Mouse (Mus musculus) bone marrow, adult 2 months (tissue): ENCODE results near the gene Ttc16. TPM values are rescaled to one million over a fixed set of nuclear protein-coding genes. Genes with fewer than 3 reads are reported as not detected.

Source experiments
- H3K27ac ChIP-seq: fragments of 200-500 bp; 2 replicates; pipeline ENCODE4 v1.5.1; 2012; ENCODE audit warnings: low read depth, mild to moderate bottlenecking, control low read depth, inconsistent platforms, low read length; ENCODE audit not compliant: control insufficient read depth, poor library complexity, insufficient read depth
- H3K4me1 ChIP-seq: fragments of 200-500 bp; 2 replicates; pipeline ENCODE4 v1.6.1; 2011; ENCODE audit warnings: low read length; ENCODE audit not compliant: control insufficient read depth, insufficient read depth
- H3K4me3 ChIP-seq: fragments of 200-500 bp; replicated peaks from 2 replicates; pipeline ENCODE3; 2011; ENCODE audit warnings: mild to moderate bottlenecking, low read depth, low read length, control low read depth; ENCODE audit not compliant: control insufficient read depth
- CTCF ChIP-seq: fragments of 200-500 bp; IDR thresholded peaks from 2 replicates; pipeline ENCODE4 v1.5.1; 2011; ENCODE audit warnings: low read length, control low read depth; ENCODE audit not compliant: control insufficient read depth, insufficient read depth
- POLR2A ChIP-seq: fragments of 200-500 bp; IDR thresholded peaks from 2 replicates; pipeline ENCODE4 v1.6.1; 2011; ENCODE audit warnings: low read depth, mild to moderate bottlenecking, control low read depth, low read length, borderline replicate concordance; ENCODE audit not compliant: control insufficient read depth
- WGBS: fragments of 180-500 bp; shearing (Covaris S2); methylation state at CpG from one replicate; pipeline ENCODE4 v1.1.7; 2018; 5-methylcytosine and 5-hydroxymethylcytosine counted together
- polyA plus RNA-seq: library from polyadenylated mRNA; stranded (reverse); fragments of >200 nt; gene quantifications from 2 replicates; pipeline ENCODE4 v1.2.4, GENCODE M21; 2011; ENCODE audit warnings: low replicate concordance; ENCODE audit not compliant: missing spikeins, insufficient read depth, insufficient read length

The Ttc16 gene
- polyA plus RNA-seq, 1 experiment, result 1.5 TPM

DNA sequence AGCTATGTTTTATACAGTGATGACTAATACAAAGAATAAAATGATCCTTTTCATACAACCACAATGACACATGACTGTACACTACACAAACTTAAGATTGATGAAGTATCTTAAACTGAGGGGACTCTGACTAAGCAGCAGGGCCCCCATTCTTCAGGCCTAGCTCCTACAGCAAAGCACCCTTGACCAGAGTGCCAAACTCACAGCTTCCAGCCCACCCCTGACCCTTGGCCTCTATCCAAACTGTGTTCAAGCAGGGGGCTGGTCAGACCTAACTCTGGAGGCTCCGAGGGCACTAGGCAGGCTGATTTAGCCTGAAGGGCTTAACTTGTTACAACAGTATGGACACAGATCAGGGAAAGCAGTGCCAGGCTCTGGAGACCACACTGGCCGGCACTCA lies 13.1 kb upstream of the Ttc16 start:
- WGBS, result 83% methylated on average over 2 of the region's 2 CpGs
- TF ChIP-seq CTCF (no peak), POLR2A (no peak)

DNA sequence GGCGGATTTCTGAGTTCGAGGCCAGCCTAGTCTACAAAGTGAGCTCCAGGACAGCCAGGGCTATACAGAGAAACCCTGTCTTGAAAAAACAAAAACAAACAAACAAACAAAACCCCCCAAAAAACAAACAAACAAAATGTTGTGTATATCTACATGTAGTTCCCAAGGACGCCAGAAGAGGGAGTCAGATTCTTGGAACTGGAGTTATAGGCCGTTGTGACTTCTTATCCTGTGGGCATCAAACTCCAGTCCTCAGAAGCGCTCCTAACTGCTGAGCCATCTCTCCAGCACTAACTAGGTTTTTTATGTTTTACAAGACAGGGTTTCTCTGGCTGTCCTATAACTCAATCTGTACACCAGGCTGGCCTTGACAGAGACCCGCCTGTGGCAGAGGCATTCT lies 11.7 kb upstream of the Ttc16 start:
- Histone ChIP-seq H3K4me3 (no peak overlapping the region), H3K4me1 (no peaks in the 10 kb centered on the region), H3K27ac (no peak overlapping the region)
- 58% methylated on average over 6 of the region's 6 CpGs for WGBS
- TF ChIP-seq CTCF (0 out of 2 replicates have a peak, but pooled peaks have one; percentile 9), POLR2A (no peak)

More for the DNA sequence above, 13.1 kb upstream of the Ttc16 start:
- no peaks in the 10 kb centered on the region for H3K4me1 ChIP-seq
- H3K27ac ChIP-seq, result no peak overlapping the region
- no peak overlapping the region for H3K4me3 ChIP-seq

DNA sequence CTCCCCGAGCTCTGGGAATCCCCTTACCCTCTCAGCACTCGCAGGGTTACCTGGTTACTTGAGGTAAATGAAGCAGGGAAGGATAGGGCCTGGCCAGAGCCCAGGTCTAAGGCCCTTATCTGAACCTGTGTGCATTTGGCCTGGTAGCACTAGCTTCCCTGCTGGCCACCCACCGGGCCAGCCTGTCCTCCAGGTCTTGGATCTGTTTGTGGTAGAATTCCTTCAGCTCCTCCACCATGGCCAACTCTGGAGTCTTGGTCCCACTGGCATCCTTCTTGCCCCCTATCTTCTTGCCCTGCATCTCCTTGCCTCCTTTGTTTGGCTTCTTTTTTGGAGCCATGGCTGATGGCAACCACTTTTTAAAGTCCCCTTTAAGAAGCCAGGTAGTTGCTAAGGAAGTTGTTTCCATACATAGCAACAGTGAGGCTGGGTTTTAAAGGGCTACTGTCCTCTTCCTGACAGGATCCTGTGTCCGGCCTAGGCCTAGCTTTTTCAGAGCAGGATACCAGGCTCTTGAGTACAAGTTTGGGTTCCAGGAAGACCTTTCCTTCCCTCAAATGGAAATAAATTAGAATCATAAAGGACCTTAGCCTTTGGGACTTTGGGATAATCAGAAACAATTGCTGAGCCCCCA lies 8.7 kb upstream of the Ttc16 start, which contains the start of gene Cfap157:
Cfap157 (minus strand) TSS at position 381 of the 634 bp plus-strand sequence.
- Histone ChIP-seq H3K27ac (no peak within 1 kb of the TSS), H3K4me3 (no peak within 1 kb of the TSS), H3K4me1 (no peaks in the 10 kb centered on the region)
- TF ChIP-seq POLR2A (no peak), CTCF (no peak)
- WGBS, result 73% methylated on average over 4 of the region's 4 CpGs

DNA sequence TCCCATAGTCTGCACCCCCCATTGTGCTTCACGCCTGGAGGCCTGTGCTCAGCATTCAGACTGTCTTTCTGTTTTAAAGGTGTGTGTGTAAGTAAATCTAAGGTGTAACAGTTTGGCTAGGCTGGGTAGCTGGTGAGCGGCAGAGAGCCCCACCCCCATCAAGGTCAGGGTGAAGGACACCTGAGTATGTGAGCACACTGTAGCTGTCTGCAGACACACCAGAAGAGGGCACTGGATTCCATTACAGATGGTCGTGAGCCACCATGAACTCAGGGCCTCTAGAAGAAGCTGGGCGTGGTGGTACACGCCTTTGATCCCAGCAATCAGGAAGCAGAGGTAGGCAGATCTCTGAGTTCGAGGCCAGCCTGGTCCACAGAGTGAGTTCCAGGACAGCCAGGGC lies 6.3 kb upstream of the Ttc16 start:
- Histone ChIP-seq H3K27ac (no peak overlapping the region), H3K4me1 (no peaks in the 10 kb centered on the region), H3K4me3 (no peak overlapping the region)
- TF ChIP-seq POLR2A (no peak), CTCF (no peak)
- 80% methylated on average over 6 of the region's 6 CpGs for WGBS

DNA sequence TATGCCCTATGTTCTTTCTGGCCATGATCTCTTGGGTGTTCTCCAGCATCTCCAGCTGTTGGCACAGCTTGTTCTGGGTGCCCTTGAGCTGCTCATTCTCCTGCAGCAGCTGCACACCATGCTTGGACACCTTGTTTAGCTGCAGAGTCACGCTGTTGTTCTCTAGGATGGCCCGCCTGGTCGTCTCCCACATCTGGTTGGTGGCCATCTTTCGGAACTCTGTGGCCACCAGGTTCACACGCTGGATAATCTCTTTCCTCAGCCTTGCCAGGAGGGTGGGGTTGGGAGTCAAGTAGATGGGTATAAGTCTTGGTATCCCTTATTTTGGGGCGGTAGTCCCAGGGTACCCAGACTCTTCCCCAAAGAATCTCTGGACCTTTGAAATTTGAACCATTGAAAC lies 4.3 kb upstream of the Ttc16 start:
- no peak overlapping the region for H3K27ac ChIP-seq
- no peaks in the 10 kb centered on the region for H3K4me1 ChIP-seq
- H3K4me3 ChIP-seq, result no peak overlapping the region
- TF ChIP-seq CTCF (no peak), POLR2A (no peak)
- WGBS, result 87% methylated on average over 6 of the region's 6 CpGs

DNA sequence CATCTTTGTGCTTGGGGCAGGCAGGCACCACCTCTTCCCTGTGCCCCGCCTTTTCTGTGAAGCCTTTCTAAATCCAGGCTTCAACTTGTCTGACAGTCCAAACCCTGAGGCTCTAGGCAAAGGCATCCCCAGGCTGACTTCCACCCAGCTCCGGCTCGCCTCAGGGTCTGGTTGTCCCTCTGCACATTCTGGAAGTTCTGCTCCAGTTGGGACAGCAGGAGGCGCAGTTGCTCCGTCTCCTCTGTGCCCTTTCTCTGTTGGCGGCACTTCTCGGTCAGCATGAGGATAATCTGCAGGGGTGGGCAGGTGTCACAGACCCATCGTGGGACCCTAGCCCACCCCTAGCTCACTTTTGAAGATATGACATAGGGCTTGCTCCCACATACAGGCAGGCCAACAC lies 3.7 kb upstream of the Ttc16 start:
- Histone ChIP-seq H3K27ac (no peak overlapping the region), H3K4me3 (no peak overlapping the region), H3K4me1 (no peaks in the 10 kb centered on the region)
- TF ChIP-seq CTCF, result peak; percentile 80
- no peak for TF ChIP-seq POLR2A
- WGBS, result 16% methylated on average over 8 of the region's 8 CpGs

DNA sequence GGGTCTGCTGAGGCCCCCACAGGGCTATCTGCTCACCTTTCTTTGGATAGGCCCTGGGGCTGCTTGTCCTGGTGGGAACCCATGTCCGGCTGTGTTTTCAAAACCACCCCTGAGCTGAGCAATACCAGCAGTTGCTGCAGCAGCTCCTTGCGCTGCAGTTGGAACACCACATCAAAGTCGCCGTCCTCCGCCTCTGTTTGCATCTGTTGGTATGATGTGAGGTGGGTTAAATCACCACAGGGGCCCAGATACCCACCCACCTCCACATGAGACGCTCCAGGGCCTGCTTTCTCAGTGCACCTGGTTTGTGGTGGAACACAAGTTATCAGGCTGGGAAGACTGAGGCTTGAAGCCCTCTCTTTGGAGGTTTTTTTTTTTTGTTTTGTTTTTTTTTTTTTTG lies 2.6 kb upstream of the Ttc16 start:
- no peak overlapping the region for H3K4me3 ChIP-seq
- H3K27ac ChIP-seq, result no peak overlapping the region
- TF ChIP-seq CTCF, result no peak
- no peak for TF ChIP-seq POLR2A
- 89% methylated on average over 6 of the region's 6 CpGs for WGBS
- H3K4me1 ChIP-seq, result no peaks in the 10 kb centered on the region

DNA sequence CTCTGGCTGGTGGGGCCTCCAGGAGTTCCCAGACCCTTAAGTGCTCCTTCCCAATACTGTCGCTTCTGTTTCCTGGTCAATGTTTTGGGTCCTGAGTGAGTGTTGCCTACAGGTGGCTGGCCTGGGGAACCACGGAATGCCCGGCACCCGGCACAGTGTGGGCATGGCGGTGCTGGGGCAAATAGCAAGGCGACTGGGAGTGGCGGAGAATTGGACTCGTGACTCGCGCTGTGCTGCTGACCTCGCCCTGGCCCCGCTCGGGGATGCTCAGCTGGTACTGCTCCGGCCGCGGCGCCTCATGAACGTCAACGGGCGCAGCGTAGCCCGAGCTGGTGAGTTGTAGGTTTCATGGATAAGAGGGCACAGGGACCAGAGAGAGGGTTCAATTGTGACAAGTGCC lies 759 bp upstream of the Ttc16 start:
- TF ChIP-seq CTCF, result no peak
- TF ChIP-seq POLR2A, result no peak
- WGBS, result 43% methylated on average over 22 of the region's 22 CpGs
- no peak overlapping the region for H3K4me3 ChIP-seq
- H3K27ac ChIP-seq, result no peak overlapping the region
- H3K4me1 ChIP-seq, result no peaks in the 10 kb centered on the region

DNA sequence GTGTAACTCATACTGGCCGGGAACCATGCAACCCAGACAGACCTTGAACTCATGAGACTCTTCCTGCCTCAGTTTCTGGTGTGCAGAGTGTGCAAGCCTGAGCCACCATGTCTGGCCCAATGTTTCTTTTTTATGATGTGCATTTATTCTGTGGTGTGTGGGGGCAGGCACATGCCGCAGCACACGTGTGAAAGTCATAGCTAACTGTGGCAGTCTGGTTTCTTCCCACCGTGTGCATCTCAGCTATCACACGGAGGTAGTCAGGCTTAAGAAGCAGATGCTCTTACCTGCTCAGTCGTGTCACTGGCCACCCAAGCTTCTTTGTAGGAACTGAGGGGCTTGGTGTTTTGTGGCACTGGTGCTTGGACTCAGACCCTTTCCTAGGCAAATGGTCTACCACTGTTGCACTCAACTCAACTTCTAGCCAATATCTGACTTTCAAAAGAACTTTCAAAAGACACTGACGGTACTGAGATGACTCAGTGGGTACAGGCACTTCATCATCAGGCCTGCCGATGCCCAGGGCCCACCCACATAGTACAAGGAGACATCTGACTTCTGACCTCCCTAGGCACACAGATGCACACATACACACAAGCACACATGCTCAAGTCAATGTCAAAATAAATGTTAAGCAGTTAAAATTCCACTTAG lies 2.7 kb downstream of the Ttc16 start:
- no peak for TF ChIP-seq CTCF
- TF ChIP-seq POLR2A, result no peak
- Histone ChIP-seq H3K4me3 (no peak overlapping the region), H3K27ac (no peak overlapping the region), H3K4me1 (no peaks in the 10 kb centered on the region)
- WGBS, result 86% methylated on average over 8 of the region's 8 CpGs
